Mouse (Mus musculus) spleen, adult 2 months (tissue): Measurements from ENCODE around the gene Gm28038. TPM values are rescaled to one million over a fixed set of nuclear protein-coding genes. Genes with fewer than 3 reads are reported as not detected.

ENCODE experiments used
- DNase-seq, 2 experiments: peaks; one replicate each; pipeline versions ENCODE4 v3.0.0 to v3.0.0-alpha.2; 2012 to 2021; ENCODE audit warnings: low spot score in 2 of 2, low read depth in 1 of 2
- H3K27ac ChIP-seq: fragments of 200-500 bp; 2 replicates; pipeline ENCODE4 v1.5.1; 2012; ENCODE audit warnings: low read length, inconsistent platforms; ENCODE audit not compliant: insufficient read depth
- H3K27me3 ChIP-seq: fragments of 200-500 bp; 2 replicates; pipeline ENCODE4 v1.6.1; 2012; ENCODE audit warnings: mild to moderate bottlenecking, moderate library complexity, low read length, inconsistent platforms; ENCODE audit not compliant: control insufficient read depth, insufficient read depth
- H3K36me3 ChIP-seq: fragments of 200-500 bp; 2 replicates; pipeline ENCODE4 v1.6.1; 2012; ENCODE audit warnings: mild to moderate bottlenecking, low read length, inconsistent platforms; ENCODE audit not compliant: control insufficient read depth, insufficient read depth
- H3K4me1 ChIP-seq: fragments of 200-500 bp; 2 replicates; pipeline ENCODE4 v1.6.1; 2011; ENCODE audit warnings: inconsistent platforms; ENCODE audit not compliant: control insufficient read depth, insufficient read depth, insufficient read length
- H3K4me3 ChIP-seq: fragments of 200-500 bp; 2 replicates; pipeline ENCODE4 v1.5.1; 2011; ENCODE audit warnings: mild to moderate bottlenecking, inconsistent platforms; ENCODE audit not compliant: insufficient read depth, insufficient read length; ENCODE audit errors: extremely low read depth
- CTCF ChIP-seq: fragments of 200-500 bp; IDR thresholded peaks from 2 replicates; pipeline ENCODE4 v1.5.1; 2011; ENCODE audit warnings: mild to moderate bottlenecking, inconsistent platforms; ENCODE audit not compliant: insufficient read depth, insufficient read length, insufficient replicate concordance; ENCODE audit errors: extremely low read depth
- POLR2A ChIP-seq: fragments of 200-500 bp; IDR thresholded peaks from 2 replicates; pipeline ENCODE4 v1.6.1; 2011; ENCODE audit warnings: low read depth, low read length, inconsistent platforms
- WGBS: fragments of 180-500 bp; shearing (Covaris S2); methylation state at CpG from one replicate; pipeline ENCODE4 v1.1.7; 2018; 5-methylcytosine and 5-hydroxymethylcytosine counted together
- polyA plus RNA-seq: library from polyadenylated mRNA; depleted of rRNA; stranded (reverse); fragments of >200 nt; gene quantifications from 2 replicates; pipeline ENCODE4 v1.2.3, GENCODE M21; 2012

The Gm28038 gene
- polyA plus RNA-seq, 1 experiment, result not detected

- Histone ChIP-seq H3K27me3 (no peaks in the 10 kb centered on the region), H3K27ac (peak overlapping the region; percentile 25), H3K4me1 (peaks cover 11% of the 10 kb centered on the region; the same call in 1 of the 2 replicates), H3K4me3 (no peak overlapping the region), H3K36me3 (peaks cover 10% of the 10 kb centered on the region)
- no peak for TF ChIP-seq CTCF
- no peak for TF ChIP-seq POLR2A
- DNase-seq, result no peak
- 74% methylated on average over 4 of the region's 4 CpGs for WGBS
Observed at GRCm38 (mm10) chr2:30239777-30240176, 41.1 kb upstream of the Gm28038 start.

DNA sequence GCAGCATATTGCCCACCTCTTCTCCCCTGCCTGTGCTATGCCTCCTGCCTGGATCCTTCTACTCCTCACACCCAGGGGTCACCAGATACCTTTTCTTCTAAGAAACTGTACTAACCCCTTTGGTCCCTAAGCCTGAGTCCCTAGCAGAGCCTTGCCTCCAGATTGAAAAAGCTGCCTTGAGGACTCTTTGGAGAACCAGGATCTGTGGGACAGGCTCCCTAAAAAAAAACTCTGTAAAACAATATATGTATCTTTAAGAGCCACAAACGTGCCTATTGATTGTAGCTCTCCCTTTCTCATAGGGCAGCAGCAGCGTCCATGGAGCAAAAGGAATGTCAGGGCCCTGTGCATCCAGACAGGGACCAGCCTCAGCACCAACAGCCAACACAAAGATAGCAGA lies 40.6 kb upstream of the Gm28038 start, which contains the start of gene Gm28035:
Gm28035 (plus strand) TSS at position 301 of the 400 bp plus-strand sequence.
- DNase-seq, result no peak
- Histone ChIP-seq H3K27ac (peak within 1 kb of the TSS; percentile 25), H3K4me3 (no peak within 1 kb of the TSS), H3K36me3 (peaks cover 10% of the 10 kb centered on the region), H3K27me3 (no peaks in the 10 kb centered on the region), H3K4me1 (peaks cover 11% of the 10 kb centered on the region; the same call in 1 of the 2 replicates)
- TF ChIP-seq CTCF, result no peak
- TF ChIP-seq POLR2A, result no peak
- 79% methylated on average over 2 of the region's 2 CpGs for WGBS

- peak overlapping the region; percentile 54; the same call in 1 of the 2 replicates for H3K27ac ChIP-seq
- TF ChIP-seq CTCF, result no peak
- no peak for TF ChIP-seq POLR2A
- no peaks in the 10 kb centered on the region for H3K27me3 ChIP-seq
- WGBS, result 79% methylated on average over 4 of the region's 4 CpGs
- H3K4me1 ChIP-seq, result peaks cover 27% of the 10 kb centered on the region; the same call in 1 of the 2 replicates
- H3K4me3 ChIP-seq, result no peak overlapping the region
- H3K36me3 ChIP-seq, result peaks cover 10% of the 10 kb centered on the region
- DNase-seq, result no peak
Observed at GRCm38 (mm10) chr2:30242509-30242908, 38.3 kb upstream of the Gm28038 start.

DNA sequence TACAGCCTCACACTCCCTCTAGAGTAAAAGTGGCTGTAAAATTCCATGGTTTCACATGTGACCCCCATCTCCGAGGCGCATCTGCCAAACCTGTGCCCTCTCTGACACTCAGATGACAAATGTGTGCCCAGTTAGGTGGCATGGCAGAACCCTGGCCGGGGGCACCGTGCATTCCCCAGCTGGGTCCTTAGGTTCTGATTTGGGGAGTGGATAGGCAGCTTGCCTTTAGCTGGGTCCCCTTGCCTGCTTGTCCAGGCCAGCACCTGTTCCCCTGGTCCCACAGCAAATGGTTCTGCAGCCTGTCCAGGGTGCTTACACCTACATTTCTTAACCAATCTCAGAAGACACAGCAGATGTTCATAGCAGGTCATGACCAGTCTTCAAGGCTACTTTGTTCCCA lies 37.5 kb upstream of the Gm28038 start:
- WGBS, result 96% methylated on average over 4 of the region's 4 CpGs
- no peaks in the 10 kb centered on the region for H3K27me3 ChIP-seq
- H3K4me1 ChIP-seq, result peaks cover 33% of the 10 kb centered on the region; the same call in 1 of the 2 replicates
- no peak overlapping the region for H3K4me3 ChIP-seq
- DNase-seq, result no peak
- no peak overlapping the region for H3K27ac ChIP-seq
- TF ChIP-seq POLR2A, result no peak
- no peak for TF ChIP-seq CTCF
- peaks cover 10% of the 10 kb centered on the region for H3K36me3 ChIP-seq

- no peak for DNase-seq
- peak overlapping the region; percentile 28; the same call in 1 of the 2 replicates for H3K27ac ChIP-seq
- H3K4me3 ChIP-seq, result no peak overlapping the region
- TF ChIP-seq CTCF (no peak), POLR2A (no peak)
- H3K36me3 ChIP-seq, result peaks cover 10% of the 10 kb centered on the region
- 86% methylated on average over 7 of the region's 7 CpGs for WGBS
- H3K4me1 ChIP-seq, result peaks cover 28% of the 10 kb centered on the region; the same call in 1 of the 2 replicates
- H3K27me3 ChIP-seq, result no peaks in the 10 kb centered on the region
Observed at GRCm38 (mm10) chr2:30244595-30245178, 36.2 kb upstream of the Gm28038 start.

DNA sequence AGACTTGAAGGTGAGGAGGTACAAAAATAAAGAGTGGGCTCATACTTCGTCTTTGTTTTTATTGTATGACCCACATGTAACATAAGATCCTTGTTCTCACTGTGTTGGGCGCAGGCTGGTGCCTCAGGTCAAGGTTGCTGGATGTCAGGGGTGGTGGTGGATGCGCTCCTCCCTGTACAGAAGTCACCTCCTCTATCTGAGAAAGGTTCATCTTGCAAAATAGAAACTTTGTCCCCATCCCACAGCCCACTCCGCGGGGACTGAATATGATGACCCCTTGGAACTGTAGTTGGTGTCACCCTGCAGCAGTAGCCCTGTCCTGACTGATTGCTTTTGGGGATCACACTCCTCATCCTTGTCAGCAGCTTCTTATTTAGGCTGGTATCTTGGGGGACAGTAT lies 33.8 kb upstream of the Gm28038 start:
- Histone ChIP-seq H3K4me3 (no peak overlapping the region), H3K36me3 (peaks cover 4% of the 10 kb centered on the region), H3K4me1 (peaks cover 40% of the 10 kb centered on the region; the same call in 1 of the 2 replicates), H3K27me3 (no peaks in the 10 kb centered on the region), H3K27ac (peak overlapping the region; percentile 59)
- 93% methylated on average over 5 of the region's 5 CpGs for WGBS
- TF ChIP-seq POLR2A (no peak), CTCF (no peak)
- no peak for DNase-seq

DNA sequence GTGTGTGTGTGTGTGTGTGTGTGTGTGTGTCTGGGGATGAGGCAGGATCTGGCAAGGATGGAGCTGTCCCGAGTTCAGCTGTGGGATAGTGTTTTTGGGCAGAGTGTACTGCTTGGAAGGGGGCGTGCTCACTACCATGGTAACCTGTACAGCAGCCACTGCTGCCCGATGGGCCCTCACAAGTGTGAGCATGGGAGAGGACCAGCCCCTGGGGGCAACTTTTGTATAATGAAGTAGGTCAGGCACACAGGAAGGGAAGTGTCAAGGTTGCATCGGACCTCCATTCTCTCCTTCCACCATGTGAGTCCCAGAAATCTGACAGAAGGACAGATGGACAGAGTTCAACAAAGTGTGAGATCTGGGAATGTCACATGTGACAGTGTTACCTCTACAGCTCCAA lies 33.2 kb upstream of the Gm28038 start:
- Histone ChIP-seq H3K27me3 (no peaks in the 10 kb centered on the region), H3K36me3 (peaks cover 4% of the 10 kb centered on the region), H3K4me3 (no peak overlapping the region), H3K27ac (0 out of 2 replicates have a peak overlapping the region, but pooled peaks have one; percentile 12), H3K4me1 (peaks cover 44% of the 10 kb centered on the region; the same call in 1 of the 2 replicates)
- DNase-seq, result no peak
- TF ChIP-seq CTCF (no peak), POLR2A (no peak)
- WGBS, result 79% methylated on average over 4 of the region's 4 CpGs
